Mouse (Mus musculus) embryonic facial prominence, embryonic 15.5 days (tissue): ENCODE data around the gene Epha1. TPM values are rescaled to one million over a fixed set of nuclear protein-coding genes. Genes with fewer than 3 reads are reported as not detected.

Experiments
- ATAC-seq: fragments of 200-750 bp; cut with Nextera tagmentation; 2 replicates; pipeline ENCODE4 v1.8.0; 2017; ENCODE audit warnings: low read depth, moderate TSS enrichment; ENCODE audit not compliant: insufficient number of reproducible peaks, low FRiP score, low TSS enrichment
- H3K27ac ChIP-seq: fragments of 300-500 bp; sonication (generic); replicated peaks from 2 replicates; pipeline ENCODE4 v1.5.1; 2015; ENCODE audit warnings: mild to moderate bottlenecking, inconsistent platforms
- H3K27me3 ChIP-seq: fragments of 300-500 bp; sonication (generic); 2 replicates; pipeline ENCODE4 v1.6.1; 2015; ENCODE audit warnings: inconsistent platforms
- H3K36me3 ChIP-seq: fragments of 300-500 bp; sonication (generic); 2 replicates; pipeline ENCODE4 v1.6.1; 2015; ENCODE audit warnings: mild to moderate bottlenecking, inconsistent platforms
- H3K4me1 ChIP-seq: fragments of 300-500 bp; sonication (generic); 2 replicates; pipeline ENCODE4 v1.6.1; 2015; ENCODE audit warnings: inconsistent platforms
- H3K4me2 ChIP-seq: fragments of 300-500 bp; sonication (generic); replicated peaks from 2 replicates; pipeline ENCODE4 v1.6.1; 2015; ENCODE audit warnings: mild to moderate bottlenecking, inconsistent platforms
- H3K4me3 ChIP-seq: fragments of 300-500 bp; sonication (generic); replicated peaks from 2 replicates; pipeline ENCODE4 v1.5.1; 2015; ENCODE audit warnings: mild to moderate bottlenecking, inconsistent platforms
- H3K9ac ChIP-seq: fragments of 300-500 bp; sonication (generic); 2 replicates; pipeline ENCODE4 v1.6.1; 2015; ENCODE audit warnings: inconsistent platforms
- H3K9me3 ChIP-seq: fragments of 300-500 bp; sonication (generic); replicated peaks from 2 replicates; pipeline ENCODE4 v1.6.1; 2016; ENCODE audit warnings: inconsistent platforms
- WGBS: fragments of 180-500 bp; shearing (Covaris S2); methylation state at CpG from one replicate; pipeline ENCODE4 v1.1.7; 2015; 5-methylcytosine and 5-hydroxymethylcytosine counted together
- polyA plus RNA-seq: library from polyadenylated mRNA; unstranded; fragments of >200 nt; fragmentation: Nextera tagmentation; extraction: Ambion mirVana; gene quantifications from 2 replicates; pipeline ENCODE4 v1.2.1, GENCODE M21; 2015

Epha1 gene
- polyA plus RNA-seq, 1 experiment from 2014 or later: 21.6 TPM

DNA sequence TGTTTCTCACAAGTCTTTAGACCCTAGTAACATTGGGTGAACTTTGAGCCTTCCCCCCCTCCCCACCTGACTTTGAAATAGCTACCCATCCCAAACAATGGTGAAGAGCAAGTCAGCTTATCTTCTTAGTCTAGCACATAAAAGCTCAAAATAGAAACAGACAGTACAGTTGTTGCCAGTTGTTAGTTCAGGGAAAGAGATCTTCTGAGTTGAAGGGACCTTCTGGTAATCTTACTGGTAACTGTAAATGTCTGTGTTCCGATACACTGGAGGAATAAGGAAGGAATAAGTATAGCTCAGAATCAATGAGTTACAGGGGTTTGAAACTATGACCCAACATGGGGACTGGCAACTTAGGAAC lies 20.6 kb downstream of the Epha1 start:
- no peaks in the 10 kb centered on the region for H3K27me3 ChIP-seq
- peak overlapping the region; percentile 81 for H3K4me3 ChIP-seq
- no peak for ATAC-seq
- H3K9me3 ChIP-seq: no peaks in the 10 kb centered on the region
- WGBS: 95% methylated on average over 1 of the region's 1 CpGs
- H3K9ac ChIP-seq: no peak overlapping the region
- peak overlapping the region; percentile 88; the same call in 1 of the 2 replicates for H3K4me2 ChIP-seq
- peaks cover 50% of the 10 kb centered on the region for H3K4me1 ChIP-seq
- peaks cover 35% of the 10 kb centered on the region for H3K36me3 ChIP-seq
- 0 out of 2 replicates have a peak overlapping the region, but pooled peaks have one; percentile 11 for H3K27ac ChIP-seq

DNA sequence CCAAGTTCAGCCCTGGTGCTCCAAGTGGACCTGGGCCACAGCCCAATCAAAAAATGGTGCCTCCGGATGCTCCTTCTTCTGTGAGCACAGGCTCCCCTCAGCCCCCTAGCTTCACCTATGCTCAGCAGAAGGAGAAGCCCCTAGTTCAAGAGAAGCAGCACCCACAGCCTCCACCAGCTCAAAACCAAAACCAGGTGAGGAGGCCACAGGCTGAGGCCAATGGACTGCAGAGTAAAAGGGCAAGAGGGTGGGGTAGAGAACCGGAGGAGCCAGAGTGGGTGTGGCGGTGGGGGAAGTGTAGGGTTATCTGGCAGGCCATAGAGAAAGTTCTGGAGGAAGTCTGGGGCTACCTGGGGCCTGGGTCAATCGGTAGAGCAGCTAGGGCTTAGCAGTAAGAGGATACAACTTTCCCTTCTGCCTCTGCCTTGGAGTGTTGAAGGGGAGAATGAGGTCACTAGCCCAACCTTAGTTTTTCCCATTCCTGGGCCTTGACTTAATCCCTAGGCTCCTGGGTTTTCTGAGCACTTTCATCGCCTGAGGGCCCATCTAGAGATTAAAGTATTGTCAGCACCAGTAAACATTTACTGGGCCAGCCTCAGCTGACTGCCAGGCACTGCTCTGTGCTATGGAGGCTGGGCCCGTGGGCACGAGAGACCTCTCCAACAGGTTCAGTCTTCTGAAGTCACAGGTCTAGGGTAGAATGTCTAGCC lies 21.1 kb downstream of the Epha1 start:
- Histone ChIP-seq H3K9me3 (no peaks in the 10 kb centered on the region), H3K4me1 (peaks cover 50% of the 10 kb centered on the region), H3K36me3 (peaks cover 30% of the 10 kb centered on the region), H3K27ac (peak overlapping the region; percentile 11; the same call in 1 of the 2 replicates), H3K9ac (no peak overlapping the region), H3K4me2 (peak overlapping the region; percentile 88), H3K4me3 (peak overlapping the region; percentile 81), H3K27me3 (no peaks in the 10 kb centered on the region)
- ATAC-seq: no peak
- WGBS: 79% methylated on average over 7 of the region's 7 CpGs

GRCm38 (mm10) chr6:42350968-42351775 lies 21.9 kb downstream of the Epha1 start:
- Histone ChIP-seq H3K9me3 (no peaks in the 10 kb centered on the region), H3K36me3 (peaks cover 22% of the 10 kb centered on the region), H3K4me1 (peaks cover 50% of the 10 kb centered on the region), H3K4me3 (peak overlapping the region; percentile 81), H3K27me3 (no peaks in the 10 kb centered on the region), H3K9ac (peak overlapping the region; percentile 84), H3K27ac (peak overlapping the region; percentile 94), H3K4me2 (peak overlapping the region; percentile 88)
- ATAC-seq: no peak
- WGBS: 41% methylated on average over 13 of the region's 13 CpGs

- Histone ChIP-seq H3K9ac (peak overlapping the region; percentile 84), H3K4me1 (peaks cover 50% of the 10 kb centered on the region), H3K27me3 (no peaks in the 10 kb centered on the region), H3K9me3 (no peaks in the 10 kb centered on the region), H3K36me3 (peaks cover 15% of the 10 kb centered on the region; the same call in 1 of the 2 replicates), H3K27ac (peak overlapping the region; percentile 94), H3K4me3 (peak overlapping the region; percentile 81), H3K4me2 (peak overlapping the region; percentile 88)
- WGBS: under 1% methylated on average over 61 of the region's 72 CpGs
- ATAC-seq: peak; percentile 35
Measured at GRCm38 (mm10) chr6:42350021-42350967, 22.8 kb downstream of the Epha1 start.

DNA sequence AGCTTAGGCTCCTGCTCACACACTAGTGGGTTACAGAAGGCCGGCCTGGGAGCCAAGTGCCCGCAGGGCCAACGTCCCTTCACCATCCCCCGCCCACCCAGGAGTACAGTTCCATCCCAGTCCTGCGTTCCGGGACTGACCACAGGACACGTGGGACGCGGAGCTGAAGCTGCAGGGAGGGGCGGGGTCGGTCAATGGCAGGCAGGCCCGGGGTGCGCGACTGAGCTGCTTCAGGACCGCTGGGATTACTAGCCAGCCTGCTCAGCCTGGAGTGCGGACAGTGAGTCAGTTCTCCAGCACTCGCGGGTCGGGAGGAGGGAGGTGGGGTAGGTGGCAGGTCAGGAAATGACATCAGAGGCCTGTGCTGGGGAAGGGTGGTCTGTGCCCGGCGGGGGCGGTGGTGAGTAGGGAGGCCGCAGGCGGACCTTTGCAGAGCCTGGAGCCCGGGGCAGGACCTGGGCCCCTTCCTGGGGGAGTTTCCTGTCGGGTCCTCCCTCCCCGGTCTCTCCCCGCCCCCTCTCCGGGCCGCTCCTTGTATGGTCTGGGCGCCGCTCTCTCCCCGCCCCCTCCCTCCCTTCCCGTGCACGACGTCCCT lies 23.5 kb downstream of the Epha1 start, which contains the start of gene Zyx:
Zyx (plus strand) TSS at position 205 of the 595 bp plus-strand sequence.
- Histone ChIP-seq H3K27ac (peak within 1 kb of the TSS; percentile 94), H3K4me2 (peak within 1 kb of the TSS; percentile 88), H3K27me3 (no peaks in the 10 kb centered on the region), H3K9me3 (no peaks in the 10 kb centered on the region), H3K4me1 (peaks cover 47% of the 10 kb centered on the region), H3K4me3 (peak within 1 kb of the TSS; percentile 81), H3K36me3 (peaks cover 15% of the 10 kb centered on the region; the same call in 1 of the 2 replicates), H3K9ac (peak within 1 kb of the TSS; percentile 84)
- ATAC-seq: peak; percentile 93
- under 1% methylated on average over 25 of the region's 36 CpGs for WGBS

- Histone ChIP-seq H3K27me3 (no peaks in the 10 kb centered on the region), H3K27ac (peak overlapping the region; percentile 94), H3K9me3 (no peaks in the 10 kb centered on the region), H3K4me3 (peak overlapping the region; percentile 81), H3K4me1 (peaks cover 42% of the 10 kb centered on the region), H3K4me2 (peak overlapping the region; percentile 88), H3K9ac (peak overlapping the region; percentile 84), H3K36me3 (peaks cover 15% of the 10 kb centered on the region; the same call in 1 of the 2 replicates)
- peak; percentile 19; the same call in 1 of the 2 replicates for ATAC-seq
- WGBS: under 1% methylated on average over 11 of the region's 11 CpGs
Measured at GRCm38 (mm10) chr6:42349006-42349425, 24.1 kb downstream of the Epha1 start.

DNA sequence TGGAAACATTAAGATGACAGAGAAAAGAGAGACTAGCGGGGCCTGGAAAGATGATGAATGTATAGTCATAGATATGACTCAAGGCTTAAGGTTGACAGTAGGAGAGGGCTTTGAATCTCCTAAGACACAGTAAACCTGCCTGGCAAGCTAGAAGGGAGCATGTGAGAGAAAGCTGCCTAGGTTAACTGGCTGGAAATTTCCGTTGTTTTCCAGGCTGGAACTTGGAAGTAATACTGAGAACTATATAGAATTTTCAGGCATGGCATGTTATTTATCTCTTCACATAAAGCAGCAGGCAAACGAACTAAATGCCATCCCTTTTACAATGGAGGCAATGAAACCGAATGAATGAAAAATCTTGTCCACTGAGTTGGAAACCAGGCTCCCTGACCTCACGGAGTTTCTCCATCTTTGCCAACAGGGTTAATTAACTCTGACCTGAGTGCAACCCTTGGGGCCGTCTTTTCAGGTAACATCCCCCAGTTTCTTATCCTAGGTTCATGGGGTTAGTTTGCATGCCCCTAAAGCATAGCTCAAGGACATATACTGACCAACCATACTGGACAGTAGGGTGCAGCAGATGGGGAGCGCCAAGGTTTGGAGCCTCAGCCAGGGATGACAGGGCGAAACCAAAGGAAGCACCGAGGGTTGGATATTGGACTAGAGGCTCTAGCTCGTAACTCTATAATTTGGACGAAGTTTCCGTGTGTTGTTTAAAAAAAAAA lies 24.6 kb downstream of the Epha1 start:
- Histone ChIP-seq H3K4me2 (peak overlapping the region; percentile 88), H3K27ac (0 out of 2 replicates have a peak overlapping the region, but pooled peaks have one; percentile 94), H3K4me1 (peaks cover 37% of the 10 kb centered on the region), H3K36me3 (peaks cover 12% of the 10 kb centered on the region; the same call in 1 of the 2 replicates), H3K9ac (no peak overlapping the region), H3K4me3 (peak overlapping the region; percentile 81), H3K9me3 (no peaks in the 10 kb centered on the region), H3K27me3 (no peaks in the 10 kb centered on the region)
- no peak for ATAC-seq
- 29% methylated on average over 12 of the region's 12 CpGs for WGBS

- H3K4me3 ChIP-seq: no peak overlapping the region
- peaks cover 7% of the 10 kb centered on the region; the same call in 1 of the 2 replicates for H3K4me1 ChIP-seq
- H3K36me3 ChIP-seq: no peaks in the 10 kb centered on the region
- 82% methylated on average over 1 of the region's 1 CpGs for WGBS
- no peak overlapping the region for H3K9ac ChIP-seq
- no peaks in the 10 kb centered on the region for H3K9me3 ChIP-seq
- no peak for ATAC-seq
- no peak overlapping the region for H3K4me2 ChIP-seq
- H3K27me3 ChIP-seq: no peaks in the 10 kb centered on the region
- H3K27ac ChIP-seq: no peak overlapping the region
Measured at GRCm38 (mm10) chr6:42344255-42344654, 28.8 kb downstream of the Epha1 start.

DNA sequence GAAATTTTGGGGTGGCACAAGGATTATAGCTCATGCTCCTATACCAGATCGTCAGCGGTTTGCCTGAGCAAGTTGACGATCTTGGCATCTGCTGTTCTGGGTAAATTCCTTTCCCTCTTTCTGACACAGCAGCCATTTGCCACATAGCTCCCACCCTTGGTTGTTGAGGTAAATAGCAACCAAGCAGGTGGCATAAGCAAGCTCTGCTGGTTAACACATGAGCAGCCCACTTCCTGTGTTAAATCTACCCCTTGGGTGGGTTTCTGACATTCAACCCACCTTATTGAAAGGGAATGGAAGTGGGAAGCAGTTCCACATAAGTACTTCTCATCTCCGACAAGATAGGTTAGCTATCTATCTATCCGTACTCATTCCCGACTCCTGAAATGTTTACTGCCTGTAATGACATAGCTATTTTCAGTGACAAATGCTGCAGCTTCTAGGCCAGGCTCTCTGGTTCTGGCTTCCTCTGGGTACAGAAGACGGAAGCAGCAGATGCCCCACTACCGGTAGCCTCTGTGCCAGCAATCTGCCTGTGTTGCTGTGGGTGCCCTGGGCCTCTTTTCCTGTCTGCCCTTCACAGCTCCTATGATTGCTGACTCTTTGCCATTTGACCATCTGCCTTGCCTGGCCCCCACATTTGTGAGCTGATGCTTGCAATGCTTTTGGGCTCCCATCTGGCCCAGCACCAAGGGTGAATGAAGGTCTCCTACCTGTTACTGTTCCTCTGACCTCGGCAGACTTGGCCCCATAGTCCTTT lies 29.5 kb downstream of the Epha1 start:
- Histone ChIP-seq H3K4me1 (peaks cover under 1% of the 10 kb centered on the region; the same call in 1 of the 2 replicates), H3K4me3 (no peak overlapping the region), H3K36me3 (no peaks in the 10 kb centered on the region), H3K9me3 (no peaks in the 10 kb centered on the region), H3K27me3 (no peaks in the 10 kb centered on the region), H3K27ac (no peak overlapping the region), H3K9ac (no peak overlapping the region), H3K4me2 (no peak overlapping the region)
- WGBS: 84% methylated on average over 9 of the region's 9 CpGs
- ATAC-seq: no peak
